Mouse (Mus musculus) forebrain, embryonic 16.5 days (tissue): ENCODE measurements around the gene Trappc6a. TPM values are rescaled to one million over a fixed set of nuclear protein-coding genes. Genes with fewer than 3 reads are reported as not detected.

Source experiments
- ATAC-seq: fragments of 200-750 bp; cut with Nextera tagmentation; 2 replicates; pipeline ENCODE4 v1.8.0; 2017; ENCODE audit warnings: mild to moderate bottlenecking, moderate library complexity
- H3K27ac ChIP-seq: fragments of 300-500 bp; sonication (generic); 2 replicates; pipeline ENCODE4 v1.5.1; 2014; ENCODE audit warnings: low read length, control low read depth
- H3K27me3 ChIP-seq: fragments of 300-500 bp; sonication (generic); replicated peaks from 2 replicates; pipeline ENCODE4 v1.6.1; 2014; ENCODE audit warnings: low read length; ENCODE audit not compliant: control insufficient read depth, insufficient read depth
- H3K36me3 ChIP-seq: fragments of 300-500 bp; sonication (generic); 2 replicates; pipeline ENCODE4 v1.6.1; 2014; ENCODE audit not compliant: control insufficient read depth, insufficient read depth
- H3K4me1 ChIP-seq: fragments of 300-500 bp; sonication (generic); replicated peaks from 2 replicates; pipeline ENCODE4 v1.6.1; 2014; ENCODE audit warnings: low read length; ENCODE audit not compliant: control insufficient read depth, insufficient read depth
- H3K4me2 ChIP-seq: fragments of 300-500 bp; sonication (generic); 2 replicates; pipeline ENCODE4 v1.6.1; 2014; ENCODE audit warnings: mild to moderate bottlenecking, low read length, control low read depth
- H3K4me3 ChIP-seq: fragments of 300-500 bp; sonication (generic); replicated peaks from 2 replicates; pipeline ENCODE4 v1.5.1; 2014; ENCODE audit warnings: mild to moderate bottlenecking, low read length, control low read depth
- H3K9ac ChIP-seq: fragments of 300-500 bp; sonication (generic); replicated peaks from 2 replicates; pipeline ENCODE4 v1.6.1; 2014; ENCODE audit warnings: low read depth, low read length, control low read depth
- H3K9me3 ChIP-seq: fragments of 300-500 bp; sonication (generic); 2 replicates; pipeline ENCODE4 v1.6.1; 2016; ENCODE audit warnings: low read length; ENCODE audit not compliant: control insufficient read depth
- WGBS: fragments of 180-500 bp; shearing (Covaris S2); extraction: QIAGEN DNeasy Blood & Tissue Kit; methylation state at CpG from one replicate; pipeline ENCODE4 v1.1.7; 2014; 5-methylcytosine and 5-hydroxymethylcytosine counted together
- polyA plus RNA-seq: library from polyadenylated mRNA; unstranded; fragments of >200 nt; fragmentation: Nextera tagmentation; extraction: Ambion mirVana; gene quantifications from 2 replicates; pipeline ENCODE4 v1.2.1, GENCODE M21; 2015

Trappc6a gene
- polyA plus RNA-seq, 1 experiment from 2014 or later, result 31.2 TPM

DNA sequence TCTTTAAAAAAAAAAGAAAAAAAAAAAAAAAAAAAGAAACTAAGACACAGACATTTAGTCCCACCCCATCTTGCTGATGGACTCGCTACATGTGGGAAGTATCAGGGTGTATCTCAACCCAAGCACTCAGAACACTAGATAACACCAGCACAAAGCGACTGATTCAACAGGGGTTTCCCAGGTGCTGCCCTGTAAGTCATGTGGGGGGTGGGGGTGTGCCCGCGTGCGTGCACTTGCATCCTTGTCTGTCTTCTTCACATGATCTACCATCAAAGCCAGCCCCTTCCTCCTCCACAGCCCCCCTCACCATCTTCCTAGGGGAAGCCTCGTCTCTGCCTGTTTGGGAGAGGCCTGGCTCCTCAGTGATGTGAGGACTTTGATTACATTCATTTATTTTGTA is 4.2 kb downstream of the Trappc6a start:
- peaks cover 15% of the 10 kb centered on the region for H3K4me1 ChIP-seq
- no peak for ATAC-seq
- H3K9ac ChIP-seq, result no peak overlapping the region
- WGBS, result 77% methylated on average over 6 of the region's 6 CpGs
- H3K27ac ChIP-seq, result no peak overlapping the region
- no peaks in the 10 kb centered on the region; the same call in 1 of the 2 replicates for H3K27me3 ChIP-seq
- no peaks in the 10 kb centered on the region for H3K36me3 ChIP-seq
- no peak overlapping the region for H3K4me3 ChIP-seq
- no peaks in the 10 kb centered on the region for H3K9me3 ChIP-seq
- no peak overlapping the region for H3K4me2 ChIP-seq

GRCm38 (mm10) chr7:19517652-19518365 is 9.6 kb downstream of the Trappc6a start, which contains the start of gene Nkpd1:
TSS of gene Nkpd1 (plus strand) at chr7:19517838.
- 5% methylated on average over 16 of the region's 29 CpGs for WGBS
- peaks cover 6% of the 10 kb centered on the region for H3K4me1 ChIP-seq
- H3K9ac ChIP-seq, result peak within 1 kb of the TSS; percentile 56
- peak within 1 kb of the TSS; percentile 49 for H3K4me2 ChIP-seq
- peak within 1 kb of the TSS; percentile 22 for H3K4me3 ChIP-seq
- H3K36me3 ChIP-seq, result no peaks in the 10 kb centered on the region
- H3K9me3 ChIP-seq, result no peaks in the 10 kb centered on the region
- ATAC-seq, result no peak
- H3K27me3 ChIP-seq, result peaks cover 42% of the 10 kb centered on the region
- no peak within 1 kb of the TSS for H3K27ac ChIP-seq

DNA sequence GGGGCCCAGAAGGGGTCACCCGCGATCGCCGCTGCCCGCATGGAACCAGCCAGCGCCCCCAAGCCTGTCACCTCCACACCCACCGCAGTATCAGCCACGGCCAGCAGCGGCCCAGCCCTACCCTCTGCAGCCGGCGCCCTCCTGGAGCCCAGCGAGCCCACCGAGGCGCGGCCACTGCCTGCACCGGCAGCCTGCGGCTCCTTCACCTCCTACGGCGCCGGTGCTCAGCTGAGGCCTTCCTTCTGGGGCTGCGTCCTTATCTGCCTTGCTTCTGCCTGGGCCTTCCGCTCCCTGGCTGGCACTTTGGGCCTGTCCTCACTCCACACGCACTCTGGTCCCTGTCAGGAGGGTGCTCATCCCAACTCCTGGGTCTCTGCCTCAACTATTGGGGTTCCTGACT is 11.8 kb downstream of the Trappc6a start:
- 0 out of 2 replicates have a peak overlapping the region, but pooled peaks have one; percentile 14 for H3K4me3 ChIP-seq
- peaks cover 27% of the 10 kb centered on the region for H3K4me1 ChIP-seq
- H3K36me3 ChIP-seq, result no peaks in the 10 kb centered on the region
- no peaks in the 10 kb centered on the region for H3K9me3 ChIP-seq
- no peak overlapping the region for H3K27ac ChIP-seq
- no peak for ATAC-seq
- WGBS, result 6% methylated on average over 20 of the region's 23 CpGs
- peak overlapping the region; percentile 32 for H3K4me2 ChIP-seq
- peaks cover 56% of the 10 kb centered on the region for H3K27me3 ChIP-seq
- peak overlapping the region; percentile 48 for H3K9ac ChIP-seq

GRCm38 (mm10) chr7:19523017-19523756 is 15.0 kb downstream of the Trappc6a start:
- WGBS, result 8% methylated on average over 72 of the region's 72 CpGs
- no peak overlapping the region for H3K27ac ChIP-seq
- no peaks in the 10 kb centered on the region for H3K36me3 ChIP-seq
- peak overlapping the region; percentile 51 for H3K4me3 ChIP-seq
- peak; percentile 18 for ATAC-seq
- H3K4me1 ChIP-seq, result peaks cover 23% of the 10 kb centered on the region
- H3K4me2 ChIP-seq, result peak overlapping the region; percentile 88
- peak overlapping the region; percentile 61 for H3K9ac ChIP-seq
- peaks cover 61% of the 10 kb centered on the region for H3K27me3 ChIP-seq
- no peaks in the 10 kb centered on the region for H3K9me3 ChIP-seq

DNA sequence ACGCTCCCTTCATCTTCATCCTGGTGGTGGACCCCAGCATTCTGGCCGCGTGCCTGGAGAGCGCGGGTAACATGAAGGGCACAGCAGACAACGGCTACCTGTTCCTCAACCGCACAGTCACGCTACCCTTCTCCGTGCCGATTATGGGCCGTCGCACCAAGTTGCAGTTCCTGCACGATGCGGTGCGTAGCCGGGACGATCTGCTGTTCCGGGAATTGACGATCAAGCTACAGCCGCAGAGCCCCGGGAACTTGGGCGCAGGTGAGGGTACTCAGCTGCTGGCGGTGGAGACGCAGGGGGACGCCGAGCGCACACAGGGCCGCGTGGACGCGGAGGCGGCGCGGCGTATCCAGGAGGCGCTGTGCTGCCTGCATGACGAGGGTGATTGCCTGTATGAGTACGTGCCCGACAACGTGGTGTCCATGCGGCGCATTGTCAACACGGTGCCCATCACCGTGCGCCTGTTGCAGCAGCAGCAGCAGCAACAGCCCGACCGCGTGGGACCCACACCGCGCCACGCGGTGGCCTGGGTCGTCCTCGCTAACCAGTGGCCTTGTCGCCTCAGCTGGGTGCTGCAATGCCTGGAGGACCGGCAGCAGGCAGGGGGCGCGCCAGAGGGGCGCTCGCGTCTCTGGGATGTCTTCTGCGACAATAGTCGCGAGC is 15.7 kb downstream of the Trappc6a start:
- ATAC-seq, result peak; percentile 77
- Histone ChIP-seq H3K9me3 (no peaks in the 10 kb centered on the region), H3K4me3 (peak overlapping the region; percentile 51), H3K4me2 (peak overlapping the region; percentile 88), H3K4me1 (peaks cover 23% of the 10 kb centered on the region), H3K36me3 (no peaks in the 10 kb centered on the region), H3K27me3 (peaks cover 54% of the 10 kb centered on the region), H3K27ac (no peak overlapping the region), H3K9ac (peak overlapping the region; percentile 61)
- 2% methylated on average over 64 of the region's 64 CpGs for WGBS

- Histone ChIP-seq H3K4me3 (peak overlapping the region; percentile 51), H3K4me2 (peak overlapping the region; percentile 88), H3K36me3 (no peaks in the 10 kb centered on the region; the same call in 1 of the 2 replicates), H3K4me1 (peaks cover 23% of the 10 kb centered on the region), H3K9me3 (no peaks in the 10 kb centered on the region), H3K9ac (peak overlapping the region; percentile 61), H3K27ac (no peak overlapping the region), H3K27me3 (peaks cover 47% of the 10 kb centered on the region)
- peak; percentile 39 for ATAC-seq
- WGBS, result 11% methylated on average over 24 of the region's 24 CpGs
These were observed 16.4 kb downstream of the Trappc6a start for GRCm38 (mm10) chr7:19524420-19525104.

- Histone ChIP-seq H3K36me3 (no peaks in the 10 kb centered on the region; the same call in 1 of the 2 replicates), H3K4me2 (no peak overlapping the region), H3K4me3 (no peak overlapping the region), H3K4me1 (peaks cover 23% of the 10 kb centered on the region), H3K9me3 (no peaks in the 10 kb centered on the region), H3K9ac (no peak overlapping the region), H3K27me3 (peaks cover 45% of the 10 kb centered on the region), H3K27ac (no peak overlapping the region)
- no peak for ATAC-seq
- WGBS, result 51% methylated on average over 2 of the region's 2 CpGs
These were observed 16.9 kb downstream of the Trappc6a start for GRCm38 (mm10) chr7:19525105-19525481.

DNA sequence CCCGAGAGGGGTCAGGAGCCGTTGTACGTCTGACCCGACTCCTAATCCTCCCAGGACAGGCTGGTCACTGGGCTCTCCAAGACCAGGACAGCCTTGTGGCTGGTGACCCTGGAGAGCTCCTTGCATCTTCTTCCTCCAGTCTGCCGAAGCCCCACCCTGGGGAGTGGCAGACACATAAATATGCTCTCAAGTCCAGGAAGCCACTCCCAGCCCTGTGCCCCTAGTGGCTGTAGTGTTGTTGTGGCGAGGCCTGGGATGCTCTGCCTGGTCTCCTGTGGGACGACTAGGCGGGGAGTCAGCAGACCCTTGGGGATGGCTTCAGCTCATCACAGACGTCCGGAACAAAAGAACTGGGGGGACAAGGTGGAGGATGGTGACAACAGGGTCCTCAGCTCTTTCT is 22.9 kb downstream of the Trappc6a start:
- no peak for ATAC-seq
- no peak overlapping the region for H3K4me3 ChIP-seq
- no peak overlapping the region for H3K4me2 ChIP-seq
- no peaks in the 10 kb centered on the region for H3K9me3 ChIP-seq
- 85% methylated on average over 10 of the region's 10 CpGs for WGBS
- no peak overlapping the region for H3K27ac ChIP-seq
- H3K36me3 ChIP-seq, result peaks cover 21% of the 10 kb centered on the region; the same call in 1 of the 2 replicates
- H3K27me3 ChIP-seq, result no peaks in the 10 kb centered on the region
- no peaks in the 10 kb centered on the region for H3K4me1 ChIP-seq
- H3K9ac ChIP-seq, result no peak overlapping the region
